Mouse (Mus musculus): Measurements from ENCODE around the gene Ndrg3.

- TF ChIP-seq CTCF (IDR thresholded peaks at IDR 0.05; ENCODE audit: borderline replicate concordance, control insufficient read depth, extremely low read depth, insufficient read depth, low read length, poor library complexity) (no peak), POLR2A (IDR thresholded peaks at IDR 0.05; ENCODE audit: control insufficient read depth, extremely low read depth, insufficient read depth, low read length, poor library complexity) (no peak)
Observed at GRCm38 (mm10) chr2:156923057-156923456, 68.8 kb downstream of the Ndrg3 start.

Measured in thymus, adult 2 months (tissue).